Mouse (Mus musculus) bone marrow macrophage, adult 2 months (primary cell): ENCODE data around the gene Otulinl. TPM values are rescaled to one million over a fixed set of nuclear protein-coding genes. Genes with fewer than 3 reads are reported as not detected.

ENCODE experiments used
- H3K27ac ChIP-seq: 2 replicates; pipeline ENCODE4 v1.5.1; 2012; ENCODE audit warnings: low read depth, low read length; ENCODE audit not compliant: insufficient read depth
- H3K4me1 ChIP-seq: 2 replicates; pipeline ENCODE4 v1.6.1; 2012; ENCODE audit warnings: low read length; ENCODE audit not compliant: control insufficient read depth, insufficient read depth
- H3K4me3 ChIP-seq: 2 replicates; pipeline ENCODE4 v1.5.1; 2012; ENCODE audit warnings: mild to moderate bottlenecking, low read length, moderate library complexity; ENCODE audit not compliant: insufficient read depth
- CTCF ChIP-seq: IDR thresholded peaks from 2 replicates; pipeline ENCODE4 v1.5.1; 2012; ENCODE audit warnings: low read depth, mild to moderate bottlenecking, low read length, moderate library complexity
- POLR2A ChIP-seq: IDR thresholded peaks from 2 replicates; pipeline ENCODE4 v1.6.1; 2012; ENCODE audit warnings: mild to moderate bottlenecking, low read depth, low read length, borderline replicate concordance
- polyA plus RNA-seq: library from polyadenylated mRNA; stranded (reverse); fragments of >200 nt; gene quantifications from 2 replicates; pipeline ENCODE4 v1.2.4, GENCODE M21; 2012; ENCODE audit not compliant: missing spikeins, insufficient read depth, insufficient read length

Otulinl gene
- polyA plus RNA-seq, 1 experiment: 264 TPM

GRCm38 (mm10) chr15:27684813-27685212 is 3.4 kb upstream of the Otulinl start:
- TF ChIP-seq CTCF (no peak), POLR2A (no peak)
- Histone ChIP-seq H3K4me1 (peaks cover 21% of the 10 kb centered on the region), H3K4me3 (no peak overlapping the region), H3K27ac (no peak overlapping the region)

GRCm38 (mm10) chr15:27683206-27683605 is 1.8 kb upstream of the Otulinl start:
- no peak overlapping the region for H3K27ac ChIP-seq
- TF ChIP-seq POLR2A (no peak), CTCF (no peak)

GRCm38 (mm10) chr15:27682619-27683018 is 1.2 kb upstream of the Otulinl start:
- TF ChIP-seq POLR2A: no peak
- TF ChIP-seq CTCF: no peak
- peaks cover 28% of the 10 kb centered on the region for H3K4me1 ChIP-seq
- no peak overlapping the region for H3K4me3 ChIP-seq
- peak overlapping the region; percentile 20 for H3K27ac ChIP-seq

More at GRCm38 (mm10) chr15:27683206-27683605, 1.8 kb upstream of the Otulinl start:
- no peak overlapping the region for H3K4me3 ChIP-seq
- H3K4me1 ChIP-seq: peaks cover 29% of the 10 kb centered on the region

GRCm38 (mm10) chr15:27680997-27681396 is 382 bp downstream of the Otulinl start:
- Histone ChIP-seq H3K4me3 (peak overlapping the region; percentile 73), H3K4me1 (peaks cover 38% of the 10 kb centered on the region), H3K27ac (peak overlapping the region; percentile 56)
- TF ChIP-seq POLR2A (no peak), CTCF (no peak)

GRCm38 (mm10) chr15:27678511-27678910 is 2.9 kb downstream of the Otulinl start:
- Histone ChIP-seq H3K4me3 (no peak overlapping the region), H3K27ac (no peak overlapping the region), H3K4me1 (peaks cover 60% of the 10 kb centered on the region)
- TF ChIP-seq CTCF (no peak), POLR2A (no peak)

- H3K27ac ChIP-seq: 0 out of 2 replicates have a peak overlapping the region, but pooled peaks have one; percentile 1
- TF ChIP-seq POLR2A (no peak), CTCF (no peak)
- no peak overlapping the region for H3K4me3 ChIP-seq
- peaks cover 67% of the 10 kb centered on the region for H3K4me1 ChIP-seq
Observed at GRCm38 (mm10) chr15:27677801-27678200, 3.6 kb downstream of the Otulinl start.

- peaks cover 75% of the 10 kb centered on the region for H3K4me1 ChIP-seq
- TF ChIP-seq POLR2A (no peak), CTCF (no peak)
- H3K4me3 ChIP-seq: no peak overlapping the region; the same call in 1 of the 2 replicates
- H3K27ac ChIP-seq: peak overlapping the region; percentile 75
Observed at GRCm38 (mm10) chr15:27676211-27676610, 5.2 kb downstream of the Otulinl start.

- TF ChIP-seq POLR2A (no peak), CTCF (no peak)
- Histone ChIP-seq H3K27ac (peak overlapping the region; percentile 75), H3K4me3 (no peak overlapping the region), H3K4me1 (peaks cover 85% of the 10 kb centered on the region)
Observed at GRCm38 (mm10) chr15:27675122-27675521, 6.3 kb downstream of the Otulinl start.

GRCm38 (mm10) chr15:27674041-27674440 is 7.3 kb downstream of the Otulinl start:
- Histone ChIP-seq H3K27ac (no peak overlapping the region), H3K4me1 (peaks cover 87% of the 10 kb centered on the region), H3K4me3 (no peak overlapping the region)
- TF ChIP-seq POLR2A: no peak

- TF ChIP-seq POLR2A (no peak), CTCF (no peak)
- peak overlapping the region; percentile 72 for H3K27ac ChIP-seq
- H3K4me3 ChIP-seq: no peak overlapping the region
- H3K4me1 ChIP-seq: peaks cover 90% of the 10 kb centered on the region
Observed at GRCm38 (mm10) chr15:27673151-27673550, 8.2 kb downstream of the Otulinl start.

GRCm38 (mm10) chr15:27672259-27672658 is 9.1 kb downstream of the Otulinl start:
- peak overlapping the region; percentile 14 for H3K27ac ChIP-seq
- TF ChIP-seq POLR2A (no peak), CTCF (no peak)
- H3K4me3 ChIP-seq: no peak overlapping the region
- peaks cover 89% of the 10 kb centered on the region for H3K4me1 ChIP-seq
